Mouse (Mus musculus) kidney, adult 2 months (tissue): ENCODE measurements around the gene Cand2.

Experiments
- CTCF ChIP-seq: fragments of 200-500 bp; conservative IDR thresholded peaks from 2 replicates; pipeline ENCODE4 v1.5.1; 2011; ENCODE audit warnings: low read depth, mild to moderate bottlenecking, control low read depth, low read length, moderate library complexity, mixed read lengths; ENCODE audit not compliant: insufficient read depth, insufficient read length
- POLR2A ChIP-seq: fragments of 200-500 bp; IDR thresholded peaks from one replicate; pipeline ENCODE4 v1.6.1; 2011; ENCODE audit warnings: low read depth, low read length, control low read depth

DNA sequence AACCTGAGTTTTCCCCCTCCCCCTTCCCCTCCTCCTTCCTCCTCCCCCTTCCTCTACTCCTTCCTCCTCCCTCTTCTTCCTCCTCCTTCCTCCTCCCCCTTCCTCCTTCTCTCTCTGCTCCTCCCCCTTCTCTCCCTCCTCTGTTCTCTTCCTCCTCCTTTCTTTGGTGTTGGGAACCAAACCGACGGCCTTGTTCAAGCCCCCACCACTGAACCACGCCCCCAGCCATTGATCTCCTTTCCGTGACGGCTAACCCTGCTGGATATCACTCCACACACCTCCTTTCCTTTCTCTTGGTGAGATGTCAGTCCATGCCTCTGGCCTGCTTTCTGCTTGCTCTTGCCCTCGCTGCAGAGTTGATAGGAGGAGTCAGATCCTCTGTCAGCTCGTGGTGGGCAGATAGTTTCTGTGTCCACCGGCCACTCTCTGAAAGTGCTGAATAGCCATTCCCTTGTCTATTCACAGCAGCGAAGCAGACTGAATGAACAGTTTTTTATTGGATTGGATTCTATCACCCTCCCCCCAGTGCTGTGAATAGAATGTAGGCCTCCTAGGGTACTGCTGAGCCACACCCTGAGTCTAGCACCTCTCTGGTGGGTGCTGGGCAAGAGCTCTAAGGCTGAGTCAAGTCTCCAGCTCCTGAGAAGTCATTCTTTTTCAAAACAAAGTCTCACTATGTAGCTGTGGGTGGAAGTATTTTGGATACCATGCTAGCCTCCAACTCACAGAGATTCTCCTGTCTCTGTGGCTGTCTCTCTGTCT, 12.2 kb upstream of the Cand2 start, which contains the start of gene Tmem40:
- TF ChIP-seq CTCF (no peak), POLR2A (no peak)
